Mouse (Mus musculus) ES-E14 (cell line): ENCODE measurements at regions not wholly inside any gene's neighbourhood (a gene's known extent, or its start where the extent isn't known, plus 50 kb on each side); places are given as distances from the start of the nearest gene placed in this dataset.

Experiments used
- CHD2 ChIP-seq: IDR thresholded peaks from 2 replicates; pipeline ENCODE4 v1.6.1; 2014; ENCODE audit warnings: mild to moderate bottlenecking, low read depth, low read length, inconsistent platforms
- HCFC1 ChIP-seq: IDR thresholded peaks from 2 replicates; pipeline ENCODE4 v1.6.1; 2012; ENCODE audit warnings: low read length, inconsistent platforms, borderline replicate concordance; ENCODE audit not compliant: insufficient read depth
- ZC3H11A ChIP-seq: IDR thresholded peaks from 2 replicates; pipeline ENCODE4 v1.6.1; 2012; ENCODE audit warnings: low read depth, mild to moderate bottlenecking, inconsistent platforms, low read length, borderline replicate concordance
- ZNF384 ChIP-seq: IDR thresholded peaks from 2 replicates; pipeline ENCODE4 v1.6.1; 2012; ENCODE audit warnings: low read depth, low read length, inconsistent platforms

- TF ChIP-seq CHD2 (no peak), ZNF384 (no peak), HCFC1 (no peak), ZC3H11A (no peak)
Observed at GRCm38 (mm10) chr14:105718676-105719441, 177.8 kb downstream of the Spry2 start.
